Mouse (Mus musculus): Measurements from ENCODE around the gene Elavl3. TPM values are rescaled to one million over a fixed set of nuclear protein-coding genes. Genes with fewer than 3 reads are reported as not detected.

Elavl3 gene
- total RNA-seq, 1 experiment: 2.6 TPM

DNA sequence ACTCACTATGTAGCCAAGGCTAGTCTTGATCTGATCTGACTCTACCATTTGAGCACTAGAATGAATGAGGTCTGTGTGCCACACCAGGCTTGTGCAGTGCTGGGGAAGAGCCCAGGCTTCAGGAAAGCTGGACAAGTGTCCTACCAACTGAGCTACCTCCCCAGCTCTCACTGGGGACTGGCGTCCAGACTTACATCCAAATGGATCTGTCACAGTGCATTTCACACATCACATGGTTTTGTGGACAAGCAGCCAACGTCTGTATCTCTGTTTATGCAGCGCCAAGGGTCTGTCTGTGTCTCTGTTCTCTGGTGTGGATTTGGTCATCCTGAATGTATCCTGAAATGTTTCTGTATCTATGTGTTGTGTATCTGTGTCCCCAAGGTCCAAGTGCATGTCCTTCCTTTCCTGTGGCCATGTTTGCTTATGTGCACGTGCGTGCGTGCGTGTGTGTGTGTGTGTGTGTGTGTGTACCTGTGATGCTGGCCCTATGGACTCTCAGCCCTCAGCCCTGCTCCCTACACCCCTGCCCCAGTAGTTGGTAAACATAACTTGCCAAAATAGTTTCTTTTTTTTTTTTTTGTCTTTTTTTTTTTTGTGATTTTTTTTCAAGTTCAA, 34.5 kb downstream of the Elavl3 start:
- Histone ChIP-seq H3K36me3 (ENCODE audit: control insufficient read depth, insufficient read depth, low read length, poor library complexity, severe bottlenecking) (peaks cover 22% of the 10 kb centered on the region), H3K4me3 (ENCODE audit: insufficient read depth in 1 of 2, low read depth in 1 of 2, low read length in 2 of 2, poor library complexity in 1 of 2, severe bottlenecking in 1 of 2) (no peak overlapping the region), H3K27ac (ENCODE audit: insufficient read depth, low read depth, low read length, poor library complexity, severe bottlenecking) (no peak overlapping the region), H3K9me3 (ENCODE audit: control insufficient read depth, insufficient read depth, low read depth, low read length) (no peaks in the 10 kb centered on the region), H3K4me1 (ENCODE audit: control insufficient read depth in 2 of 2, insufficient read depth in 2 of 2, low read length in 2 of 2, poor library complexity in 1 of 2) (peaks cover 3 to 25% of the 10 kb centered on the region in 2 experiments; a peak in 3 of 4 replicates), H3K9ac (ENCODE audit: insufficient read depth, low read depth, low read length, poor library complexity, severe bottlenecking) (no peak overlapping the region)
- in situ Hi-C loops (cut with MboI; ENCODE audit: low sequenced_read_pairs in 2 of 2, unreplicated experiment in 2 of 2): no loop called here
- no peak for DNase-seq (ENCODE audit: low read depth, low spot score)
- TF ChIP-seq CHD2 (IDR thresholded peaks at IDR 0.05; ENCODE audit: low read depth, low read length): no peak
- no peak for TF ChIP-seq MAFK (IDR thresholded peaks at IDR 0.05; ENCODE audit: insufficient read depth, low read depth, low read length)
- no peak for TF ChIP-seq ZNF384 (IDR thresholded peaks at IDR 0.05; ENCODE audit: low read depth, low read length)
- no peak for TF ChIP-seq HCFC1 (IDR thresholded peaks at IDR 0.05; ENCODE audit: borderline replicate concordance, insufficient read depth, low read length)
- no peak for TF ChIP-seq ZC3H11A (IDR thresholded peaks at IDR 0.05; ENCODE audit: borderline replicate concordance, low read depth, low read length)

GRCm38 (mm10) chr9:22016245-22016644, 35.6 kb downstream of the Elavl3 start:
- Histone ChIP-seq H3K4me1 (ENCODE audit: control insufficient read depth in 2 of 2, insufficient read depth in 2 of 2, low read length in 2 of 2, poor library complexity in 1 of 2) (peaks cover 3 to 33% of the 10 kb centered on the region in 2 experiments; a peak in 3 of 4 replicates), H3K27ac (ENCODE audit: insufficient read depth, low read depth, low read length, poor library complexity, severe bottlenecking) (no peak overlapping the region), H3K9me3 (ENCODE audit: control insufficient read depth, insufficient read depth, low read depth, low read length) (no peaks in the 10 kb centered on the region), H3K9ac (ENCODE audit: insufficient read depth, low read depth, low read length, poor library complexity, severe bottlenecking) (no peak overlapping the region), H3K4me3 (ENCODE audit: insufficient read depth in 1 of 2, low read depth in 1 of 2, low read length in 2 of 2, poor library complexity in 1 of 2, severe bottlenecking in 1 of 2) (no peak overlapping the region), H3K36me3 (ENCODE audit: control insufficient read depth, insufficient read depth, low read length, poor library complexity, severe bottlenecking) (peaks cover 33% of the 10 kb centered on the region)
- TF ChIP-seq ZC3H11A (IDR thresholded peaks at IDR 0.05; ENCODE audit: borderline replicate concordance, low read depth, low read length) (no peak), ZNF384 (IDR thresholded peaks at IDR 0.05; ENCODE audit: low read depth, low read length) (no peak), HCFC1 (IDR thresholded peaks at IDR 0.05; ENCODE audit: borderline replicate concordance, insufficient read depth, low read length) (no peak)
- in situ Hi-C loops (cut with MboI; ENCODE audit: low sequenced_read_pairs in 2 of 2, unreplicated experiment in 2 of 2): no loop called here
- DNase-seq (ENCODE audit: low read depth, low spot score): no peak

DNA sequence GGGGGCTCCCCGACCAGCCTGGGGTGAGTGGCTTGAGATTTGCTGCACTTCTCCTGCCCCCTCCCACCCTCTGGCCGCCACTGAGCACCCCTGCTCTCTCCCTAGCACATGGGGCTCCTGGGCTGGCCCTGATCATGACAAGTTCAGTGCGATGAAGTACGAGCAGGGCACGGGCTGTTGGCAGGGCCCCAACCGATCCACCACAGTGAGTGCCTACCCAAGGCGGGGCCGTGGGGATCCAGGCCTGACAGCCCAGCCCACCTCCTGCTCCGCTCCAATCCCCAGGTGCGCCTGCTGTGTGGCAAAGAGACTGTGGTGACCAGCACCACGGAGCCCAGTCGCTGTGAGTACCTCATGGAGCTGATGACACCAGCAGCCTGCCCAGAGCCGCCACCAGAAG, 39.1 kb downstream of the Elavl3 start:
- no peaks in the 10 kb centered on the region for H3K9me3 ChIP-seq (ENCODE audit: control insufficient read depth, insufficient read depth, low read depth, low read length)

GRCm38 (mm10) chr9:22011055-22011454, 40.8 kb downstream of the Elavl3 start:
- DNase-seq (ENCODE audit: low read depth, low spot score): no peak
- H3K9me3 ChIP-seq (ENCODE audit: control insufficient read depth, insufficient read depth, low read depth, low read length): no peaks in the 10 kb centered on the region
- in situ Hi-C loops (cut with MboI; ENCODE audit: low sequenced_read_pairs in 2 of 2, unreplicated experiment in 2 of 2): no loop called here
- no peak overlapping the region for H3K9ac ChIP-seq (ENCODE audit: insufficient read depth, low read depth, low read length, poor library complexity, severe bottlenecking)
- no peak overlapping the region for H3K4me3 ChIP-seq (ENCODE audit: insufficient read depth in 1 of 2, low read depth in 1 of 2, low read length in 2 of 2, poor library complexity in 1 of 2, severe bottlenecking in 1 of 2)
- no peak for TF ChIP-seq MAFK (IDR thresholded peaks at IDR 0.05; ENCODE audit: insufficient read depth, low read depth, low read length)
- no peak for TF ChIP-seq ZC3H11A (IDR thresholded peaks at IDR 0.05; ENCODE audit: borderline replicate concordance, low read depth, low read length)
- TF ChIP-seq ZNF384 (IDR thresholded peaks at IDR 0.05; ENCODE audit: low read depth, low read length): no peak
- no peak for TF ChIP-seq HCFC1 (IDR thresholded peaks at IDR 0.05; ENCODE audit: borderline replicate concordance, insufficient read depth, low read length)
- no peak for TF ChIP-seq CHD2 (IDR thresholded peaks at IDR 0.05; ENCODE audit: low read depth, low read length)
- peaks cover 81% of the 10 kb centered on the region for H3K36me3 ChIP-seq (ENCODE audit: control insufficient read depth, insufficient read depth, low read length, poor library complexity, severe bottlenecking)
- H3K27ac ChIP-seq (ENCODE audit: insufficient read depth, low read depth, low read length, poor library complexity, severe bottlenecking): no peak overlapping the region
- peaks cover 3 to 16% of the 10 kb centered on the region in 2 experiments; a peak in 2 of 4 replicates for H3K4me1 ChIP-seq (ENCODE audit: control insufficient read depth in 2 of 2, insufficient read depth in 2 of 2, low read length in 2 of 2, poor library complexity in 1 of 2)

More for the DNA sequence above, 39.1 kb downstream of the Elavl3 start:
- Histone ChIP-seq H3K4me1 (ENCODE audit: control insufficient read depth in 2 of 2, insufficient read depth in 2 of 2, low read length in 2 of 2, poor library complexity in 1 of 2) (peaks cover 3 to 28% of the 10 kb centered on the region in 2 experiments; a peak in 2 of 4 replicates), H3K9ac (ENCODE audit: insufficient read depth, low read depth, low read length, poor library complexity, severe bottlenecking) (no peak overlapping the region), H3K27ac (ENCODE audit: insufficient read depth, low read depth, low read length, poor library complexity, severe bottlenecking) (no peak overlapping the region), H3K36me3 (ENCODE audit: control insufficient read depth, insufficient read depth, low read length, poor library complexity, severe bottlenecking) (peaks cover 65% of the 10 kb centered on the region), H3K4me3 (ENCODE audit: insufficient read depth in 1 of 2, low read depth in 1 of 2, low read length in 2 of 2, poor library complexity in 1 of 2, severe bottlenecking in 1 of 2) (peak overlapping the region in 1 of 2 experiments; percentile 4; a peak in 1 of 4 replicates)
- no peak for TF ChIP-seq MAFK (IDR thresholded peaks at IDR 0.05; ENCODE audit: insufficient read depth, low read depth, low read length)
- no peak for TF ChIP-seq ZC3H11A (IDR thresholded peaks at IDR 0.05; ENCODE audit: borderline replicate concordance, low read depth, low read length)
- no peak for TF ChIP-seq CHD2 (IDR thresholded peaks at IDR 0.05; ENCODE audit: low read depth, low read length)
- TF ChIP-seq ZNF384 (IDR thresholded peaks at IDR 0.05; ENCODE audit: low read depth, low read length): no peak
- TF ChIP-seq HCFC1 (IDR thresholded peaks at IDR 0.05; ENCODE audit: borderline replicate concordance, insufficient read depth, low read length): no peak
- in situ Hi-C loops (cut with MboI; ENCODE audit: low sequenced_read_pairs in 2 of 2, unreplicated experiment in 2 of 2): no loop called here
- DNase-seq (ENCODE audit: low read depth, low spot score): no peak

All from ES-E14 (cell line).